Mouse (Mus musculus): ENCODE results near the gene Pycr1.
"Not testable (repeated sequence)": the region's sequence is repeated elsewhere in the genome, so short reads cannot be mapped to it uniquely, and the experiment has no call there.

Gene Pycr1

DNA sequence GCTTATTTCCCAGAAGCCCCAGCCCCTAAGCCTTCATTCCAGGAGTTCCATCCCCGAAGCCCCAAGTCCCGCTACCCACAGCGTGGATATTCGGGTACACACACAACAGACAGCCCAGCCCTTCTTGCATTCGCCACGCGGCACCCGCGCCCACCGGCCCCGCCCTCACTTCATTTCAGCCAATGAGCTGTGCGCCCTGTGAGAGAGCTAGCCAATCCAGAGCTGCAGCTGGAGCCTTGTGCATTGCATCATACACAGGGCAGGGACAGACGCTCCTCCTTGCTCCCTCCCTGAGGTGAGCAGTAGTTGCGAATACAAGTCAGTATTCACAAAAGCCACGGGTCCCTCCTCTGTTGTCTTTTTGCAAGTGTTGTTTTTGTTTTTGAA is at the start of gene Pycr1:
Pycr1 (minus strand) TSS at position 169 of the 387 bp plus-strand sequence.
- DNase-seq (ENCODE audit: low read depth), result peak; percentile 95

DNA sequence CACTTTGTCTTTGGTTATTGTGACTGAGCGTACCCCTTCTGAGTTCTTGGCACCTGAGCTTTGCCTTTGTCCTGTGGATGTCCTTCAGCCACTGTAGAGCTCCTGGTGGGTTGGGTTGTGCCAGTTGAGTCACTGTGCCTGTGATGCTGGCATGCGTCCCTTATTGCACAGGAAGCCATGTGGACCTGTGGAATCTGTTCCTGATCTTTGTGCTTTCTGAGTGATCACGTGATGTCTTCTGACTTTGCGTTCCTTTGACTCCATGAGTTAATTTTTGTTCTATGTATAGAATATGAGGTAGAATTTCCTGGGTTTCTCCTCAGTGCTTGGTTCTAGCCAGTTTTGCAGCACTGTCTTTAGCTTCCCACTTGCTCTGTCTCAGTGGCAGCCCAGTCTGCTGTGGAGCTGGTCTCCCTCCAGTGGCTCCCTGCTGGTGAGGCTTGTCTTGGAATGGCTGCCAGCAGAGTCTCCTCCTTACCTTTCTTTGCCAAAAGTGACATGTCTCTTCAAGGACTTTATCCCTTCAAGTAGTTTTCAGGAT is 49.0 kb upstream of the Pycr1 start:
- no peak for DNase-seq (ENCODE audit: low read depth)

DNA sequence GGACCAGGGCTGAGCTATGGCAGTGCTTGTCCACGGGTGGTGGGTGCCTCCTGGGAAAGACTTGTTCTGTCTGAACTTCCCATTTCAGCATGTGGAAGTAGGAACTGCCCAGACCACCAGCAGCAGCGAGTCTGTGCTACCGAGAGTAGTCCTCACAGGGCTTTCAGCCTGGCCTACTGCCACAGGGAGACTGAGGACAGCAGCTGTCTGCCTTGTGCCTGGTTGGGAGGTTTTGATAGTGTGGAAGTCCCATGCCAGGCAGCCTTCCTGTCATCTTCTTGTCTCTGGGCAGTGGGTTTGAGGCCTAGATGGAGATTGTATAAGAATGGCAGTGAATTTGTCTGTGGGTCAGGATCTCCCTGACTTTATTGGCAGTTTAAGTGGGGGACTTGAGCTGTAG is 45.8 kb upstream of the Pycr1 start:
- DNase-seq (ENCODE audit: low read depth), result no peak

DNA sequence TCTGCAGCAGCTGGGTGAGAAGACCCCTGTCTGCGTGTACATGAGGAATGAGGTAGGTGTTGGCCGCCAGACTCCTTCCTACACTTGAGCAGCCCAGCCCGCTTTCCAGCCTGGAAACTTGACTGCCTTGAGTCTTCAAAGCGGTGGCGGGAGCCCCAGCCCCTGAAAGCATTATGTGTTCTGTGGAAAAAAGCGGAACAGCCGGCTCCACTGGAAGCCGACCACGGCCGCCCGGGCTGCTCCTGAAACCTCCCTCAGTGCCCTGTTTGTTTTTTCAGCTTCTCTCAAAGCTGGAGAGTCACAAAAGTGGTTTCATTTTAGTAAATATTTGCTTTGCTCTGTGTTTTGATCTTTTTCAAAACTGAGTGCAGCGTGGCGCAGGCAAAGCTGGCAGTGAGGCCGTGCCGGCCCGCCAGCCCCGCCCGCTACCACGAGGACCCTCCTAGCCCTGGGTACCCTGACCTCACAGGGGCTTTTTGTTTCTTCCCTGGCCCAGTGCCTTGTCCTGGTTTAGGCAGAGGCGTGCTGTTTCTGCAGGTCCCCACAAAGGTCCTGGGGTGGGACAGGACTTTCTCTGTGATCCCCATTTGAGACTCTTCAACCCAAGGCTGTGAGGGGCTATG is 43.2 kb upstream of the Pycr1 start:
- DNase-seq (ENCODE audit: low read depth), result no peak

DNA sequence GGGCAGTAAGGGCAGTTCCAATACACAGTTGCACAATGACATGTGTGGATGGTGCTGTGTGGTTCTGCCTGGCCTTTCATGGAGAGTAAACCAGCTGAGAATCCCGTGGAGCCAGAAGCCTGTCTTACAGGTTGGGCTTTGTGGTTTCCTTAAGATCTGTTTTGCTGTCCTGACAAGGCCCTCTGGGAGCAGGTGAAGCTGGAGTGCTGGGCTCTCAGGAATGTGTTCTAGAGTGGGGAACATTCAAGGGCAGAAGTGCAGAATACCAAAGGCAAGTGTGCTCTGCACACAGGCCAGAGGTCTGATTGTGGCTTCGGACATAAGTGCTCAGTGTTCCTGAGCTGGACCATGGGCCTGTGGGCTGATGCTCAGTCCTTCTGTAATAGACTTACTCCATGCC is 41.1 kb upstream of the Pycr1 start:
- DNase-seq (ENCODE audit: low read depth), result no peak

DNA sequence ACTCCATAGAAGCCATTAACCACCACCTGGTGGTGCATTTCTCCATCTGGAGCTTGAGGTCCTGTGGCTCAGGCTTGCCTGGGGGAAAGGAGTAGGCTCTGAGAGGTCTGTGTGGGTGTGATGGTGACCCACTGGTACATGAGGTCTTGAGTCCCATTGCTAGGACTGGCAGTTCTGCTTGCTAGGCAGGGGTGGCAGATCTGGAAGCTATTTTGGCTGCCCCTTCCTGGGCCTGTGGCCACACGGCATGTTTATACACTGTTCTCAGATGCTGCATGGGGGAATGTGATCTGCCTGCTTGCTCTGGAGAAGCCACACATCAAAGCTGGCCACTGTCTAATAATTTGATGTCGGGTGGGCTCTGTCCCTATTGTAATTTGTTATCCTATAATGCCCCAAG is 40.5 kb upstream of the Pycr1 start:
- no peak for DNase-seq (ENCODE audit: low read depth)

DNA sequence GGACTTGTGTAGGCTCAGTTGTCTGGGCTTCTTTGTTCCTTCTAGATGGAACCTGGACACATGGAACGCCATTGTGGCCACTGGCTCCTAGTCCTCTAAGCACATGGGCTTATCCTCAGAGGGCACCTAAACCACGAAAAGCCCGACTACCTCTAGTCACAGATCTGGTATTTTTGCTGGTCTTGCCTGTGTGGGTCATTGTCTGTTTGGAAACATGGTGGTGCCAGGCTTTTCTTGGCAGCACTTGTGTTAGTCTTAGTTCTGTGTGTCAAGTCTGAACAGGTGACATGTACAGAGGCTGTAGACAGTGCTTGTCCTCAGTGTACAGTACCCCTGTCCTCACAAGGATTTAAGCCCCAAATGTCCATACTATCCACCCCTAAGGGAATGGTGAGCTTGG is 40.0 kb upstream of the Pycr1 start:
- no peak for DNase-seq (ENCODE audit: low read depth)

DNA sequence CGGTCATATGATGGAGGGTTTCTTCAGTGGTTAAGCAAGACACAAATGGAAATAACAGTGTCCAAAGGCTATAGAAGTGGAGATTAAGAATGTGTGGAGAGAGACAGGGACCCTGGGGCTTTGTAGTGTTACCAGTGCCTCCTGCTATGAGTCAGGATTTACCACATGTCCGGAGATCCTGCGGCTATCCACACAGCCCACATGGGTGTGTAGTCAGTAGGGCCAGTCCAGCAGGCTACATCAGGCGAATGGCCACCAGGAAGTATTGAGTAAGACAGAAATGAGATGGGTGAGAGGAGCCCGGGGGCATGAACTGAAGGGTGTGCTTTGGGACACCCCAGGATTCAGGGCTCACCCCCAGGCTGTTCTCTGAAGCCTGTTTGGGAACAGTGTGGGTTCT is 39.1 kb upstream of the Pycr1 start:
- peak; percentile 80 for DNase-seq (ENCODE audit: low read depth)

DNA sequence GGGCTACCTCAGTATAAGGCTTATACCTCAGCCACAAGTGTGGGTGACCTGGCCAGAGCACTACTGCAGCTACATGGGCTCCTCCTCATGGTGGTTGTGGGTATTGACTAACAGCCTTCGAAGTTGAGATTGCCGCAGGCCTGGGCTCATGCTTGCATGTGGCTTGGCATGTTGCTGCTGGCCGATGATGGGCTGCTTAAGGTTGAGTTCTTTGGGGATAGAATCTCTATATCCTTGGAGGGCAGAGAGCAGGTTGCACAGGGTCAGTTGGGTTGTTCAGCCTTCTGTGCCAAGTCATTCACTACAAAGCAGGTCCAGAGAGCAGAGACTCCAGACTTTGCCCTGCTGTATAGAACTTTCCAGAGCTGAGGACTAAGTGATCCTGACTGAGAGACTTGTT is 36.3 kb upstream of the Pycr1 start:
- DNase-seq (ENCODE audit: low read depth), result peak; percentile 50

DNA sequence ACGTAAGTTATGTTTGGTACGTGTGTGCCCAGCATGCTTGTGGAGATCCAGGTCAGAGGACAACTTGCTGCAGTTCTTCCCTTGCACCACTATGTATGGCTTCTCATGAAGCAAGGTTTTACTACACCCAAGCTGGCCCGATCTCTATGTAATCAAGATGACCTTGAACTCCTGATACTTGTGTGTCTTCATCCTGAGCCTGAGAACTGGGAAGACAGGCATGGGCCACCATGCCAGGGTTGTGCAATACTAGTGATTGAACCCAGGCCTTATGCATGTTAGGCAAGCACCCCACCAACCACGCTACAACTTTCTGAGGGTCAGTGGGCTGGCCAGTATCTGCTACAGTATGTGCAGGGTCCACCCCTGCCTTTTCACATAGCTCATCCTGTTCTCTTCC is 33.4 kb upstream of the Pycr1 start:
- DNase-seq (ENCODE audit: low read depth), result no peak

DNA sequence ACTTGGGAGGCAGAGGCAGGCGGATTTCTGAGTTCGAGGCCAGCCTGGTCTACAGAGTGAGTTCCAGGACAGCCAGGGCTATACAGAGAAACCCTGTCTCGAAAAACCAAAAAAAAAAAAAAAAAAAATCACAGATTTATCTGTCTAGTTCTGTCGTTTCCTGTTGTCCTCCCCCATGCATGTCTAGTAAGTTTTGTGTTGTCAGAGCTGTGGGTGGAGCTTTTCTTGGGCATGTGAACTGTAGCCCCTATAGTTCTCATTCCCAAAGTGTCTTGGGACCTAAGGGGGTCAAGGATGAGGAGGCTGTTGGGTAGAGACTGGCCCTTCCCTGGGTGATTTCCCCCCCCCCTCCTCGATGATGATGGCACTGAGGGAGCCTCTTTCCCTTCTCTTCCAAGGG is 32.3 kb upstream of the Pycr1 start:
- DNase-seq (ENCODE audit: low read depth), result not testable (repeated sequence)

DNA sequence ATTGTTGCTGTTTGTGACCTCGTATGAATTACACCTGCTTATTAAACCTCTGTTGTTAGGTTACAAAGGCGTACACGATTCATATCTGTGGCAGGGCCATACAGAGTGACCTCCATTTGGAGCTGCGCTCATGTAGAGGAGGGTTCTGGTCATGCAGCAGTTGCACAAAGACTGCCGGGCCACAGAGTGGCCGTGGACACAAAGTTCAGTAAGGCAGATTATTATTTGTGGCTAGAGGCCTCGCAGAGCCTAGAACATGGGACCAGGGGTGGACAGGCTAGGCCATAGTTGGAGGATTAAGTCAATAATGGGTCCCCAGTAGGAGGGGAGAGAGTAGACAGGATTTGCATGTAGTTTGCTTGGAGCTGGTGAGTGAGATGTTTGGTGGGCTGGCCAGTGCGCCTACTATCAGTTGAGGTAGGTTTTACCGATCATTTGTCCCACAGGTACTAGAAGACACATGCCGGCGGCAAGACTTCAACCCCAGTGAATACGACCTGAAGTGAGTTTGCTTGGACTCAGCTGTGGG is 30.1 kb upstream of the Pycr1 start:
- no peak for DNase-seq (ENCODE audit: low read depth)

DNA sequence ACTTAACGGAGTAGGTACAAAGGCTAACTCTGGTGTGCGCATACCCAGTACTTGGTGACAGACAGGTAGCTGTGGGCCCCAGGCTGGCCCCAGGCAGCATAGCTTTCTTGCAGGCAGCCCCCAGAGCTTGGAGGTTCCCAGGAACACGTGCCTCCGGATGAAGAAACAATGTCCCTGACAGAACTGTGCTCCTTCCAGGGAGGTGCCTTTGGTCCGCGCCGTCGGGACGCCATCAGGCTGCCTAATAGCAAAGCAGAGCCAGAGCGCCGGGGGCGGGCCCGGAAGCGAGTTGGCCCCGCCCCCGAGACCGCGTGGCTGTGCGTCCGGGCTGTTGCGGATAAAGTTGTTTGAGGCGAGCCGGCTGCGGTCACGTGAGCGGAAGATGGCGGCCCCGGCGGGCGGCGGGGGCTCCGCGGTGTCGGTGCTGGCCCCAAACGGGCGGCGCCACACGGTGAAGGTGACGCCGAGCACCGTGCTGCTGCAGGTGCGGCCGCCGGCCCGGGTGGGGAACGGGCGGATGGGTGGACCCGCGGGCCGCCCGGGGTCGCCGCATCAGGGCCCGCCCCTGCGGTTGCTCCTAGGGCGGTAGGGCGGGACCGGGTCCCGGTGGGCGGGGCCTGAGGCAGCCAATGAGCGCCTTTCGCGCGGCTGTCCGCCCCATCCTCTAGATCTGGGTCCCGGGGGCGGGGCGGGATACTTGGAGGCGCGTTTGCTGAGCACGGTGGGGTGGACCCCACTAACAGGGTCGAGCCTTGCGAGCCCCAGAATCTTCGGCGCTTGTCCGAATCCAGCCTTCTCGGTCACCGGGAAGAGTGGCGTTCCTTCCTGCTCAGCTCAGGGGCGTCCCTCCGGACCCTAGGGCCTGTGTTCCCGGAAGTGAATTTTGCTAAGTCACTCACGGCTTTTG is 29.4 kb upstream of the Pycr1 start, which contains the start of gene Aspscr1:
Aspscr1 (plus strand) TSS at position 287 of the 907 bp plus-strand sequence.
- DNase-seq (ENCODE audit: low read depth), result peak; percentile 98

DNA sequence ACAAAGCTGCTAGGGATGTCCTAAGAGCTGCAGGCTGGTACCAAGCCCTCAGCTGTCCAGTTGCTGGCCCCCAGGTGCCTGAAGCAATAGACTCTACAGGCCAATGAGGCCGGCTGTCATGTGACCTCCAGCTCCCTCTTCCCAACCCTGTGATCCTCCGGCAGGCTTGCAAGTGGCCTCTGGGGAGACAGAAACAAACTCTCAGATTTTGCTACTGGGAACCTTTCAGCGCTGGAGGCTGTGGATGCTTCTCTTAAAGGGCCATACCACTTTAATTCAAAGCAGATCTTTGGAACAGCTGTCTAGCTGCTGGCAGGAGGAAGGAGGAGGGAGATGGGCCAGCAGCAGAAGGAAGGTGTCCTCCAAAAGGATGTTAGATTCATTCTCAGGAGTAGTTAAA is 23.0 kb upstream of the Pycr1 start:
- peak; percentile 50 for DNase-seq (ENCODE audit: low read depth)

DNA sequence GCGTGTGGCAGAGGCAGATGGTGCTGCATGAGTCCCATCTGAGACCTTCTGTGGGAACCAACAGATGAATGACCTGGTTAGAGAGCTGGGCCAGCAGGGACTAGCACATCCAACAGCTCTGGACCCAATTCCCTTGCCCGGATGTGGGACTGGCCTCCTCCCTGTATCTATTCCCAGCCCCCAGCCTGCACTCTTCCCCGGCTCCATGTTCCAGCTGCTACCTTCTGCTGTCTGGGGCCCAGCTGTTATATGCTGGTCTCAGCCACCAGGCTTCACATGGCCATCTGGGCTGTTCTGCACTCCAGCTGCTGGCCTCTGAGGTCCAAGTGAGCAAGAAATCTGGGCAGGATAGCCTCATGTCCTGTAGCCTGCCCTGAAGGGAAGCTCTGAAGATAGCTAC is 21.8 kb upstream of the Pycr1 start:
- no peak for DNase-seq (ENCODE audit: low read depth)

DNA sequence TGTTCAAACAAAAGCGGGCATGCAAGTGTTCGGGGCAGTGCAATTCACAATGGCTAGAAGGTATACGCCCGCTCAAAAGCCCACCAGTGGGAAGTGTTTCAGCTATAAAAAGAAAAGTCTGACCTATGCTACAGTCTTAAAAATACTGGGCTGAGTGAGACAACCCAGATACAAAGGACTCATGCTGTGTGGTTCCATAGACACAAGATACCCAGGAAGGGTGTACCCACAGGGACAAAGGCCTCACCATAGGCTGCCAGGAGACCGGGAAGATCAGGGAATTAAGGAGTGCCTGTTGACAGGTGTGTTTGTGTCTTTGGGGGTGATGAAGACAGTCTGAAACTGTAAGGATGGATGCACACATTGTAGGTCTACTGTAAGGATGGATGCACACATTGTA is 20.1 kb upstream of the Pycr1 start:
- no peak for DNase-seq (ENCODE audit: low read depth)

DNA sequence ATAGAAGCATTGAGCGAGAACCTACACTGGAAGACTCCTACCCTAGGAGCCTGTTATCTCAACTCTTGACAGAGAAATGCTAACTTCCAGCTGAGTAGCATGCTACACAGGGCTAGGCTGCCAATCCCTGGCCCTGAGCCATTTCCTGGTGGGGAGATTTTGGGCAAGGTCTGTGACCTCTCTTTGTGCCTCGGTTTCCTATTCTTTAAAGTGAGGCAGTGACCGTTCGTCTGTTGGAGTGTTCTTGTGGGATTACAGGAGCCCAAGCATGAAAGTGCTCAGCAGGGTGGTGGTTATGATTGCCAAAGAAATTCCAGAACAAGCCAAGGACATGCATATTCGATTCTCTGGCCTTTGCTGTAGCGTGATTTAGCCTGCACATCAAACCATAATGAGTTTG is 19.2 kb upstream of the Pycr1 start:
- DNase-seq (ENCODE audit: low read depth), result no peak

DNA sequence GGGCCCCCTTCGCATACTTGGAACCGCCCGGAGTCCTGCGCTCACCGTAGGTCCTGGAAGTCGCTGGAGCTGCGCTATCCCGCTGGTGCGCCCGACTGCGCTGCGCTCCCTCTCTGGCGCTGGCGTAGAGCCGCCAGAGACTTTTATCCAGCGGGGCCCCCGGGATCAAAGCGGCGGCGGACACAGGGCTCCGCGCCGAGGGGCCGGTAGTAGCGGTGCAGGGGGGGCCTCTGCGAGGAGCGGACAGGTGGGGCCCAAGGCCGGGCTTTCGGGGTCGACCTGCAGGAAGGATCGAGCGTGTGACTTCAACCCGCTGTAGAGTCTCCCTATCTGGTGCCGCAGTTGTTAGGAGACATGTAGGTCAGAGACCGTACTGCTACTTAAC is 17.5 kb upstream of the Pycr1 start, which contains the start of gene Notum:
Notum (minus strand) TSS at position 100 of the 385 bp plus-strand sequence.
- DNase-seq (ENCODE audit: low read depth), result no peak

DNA sequence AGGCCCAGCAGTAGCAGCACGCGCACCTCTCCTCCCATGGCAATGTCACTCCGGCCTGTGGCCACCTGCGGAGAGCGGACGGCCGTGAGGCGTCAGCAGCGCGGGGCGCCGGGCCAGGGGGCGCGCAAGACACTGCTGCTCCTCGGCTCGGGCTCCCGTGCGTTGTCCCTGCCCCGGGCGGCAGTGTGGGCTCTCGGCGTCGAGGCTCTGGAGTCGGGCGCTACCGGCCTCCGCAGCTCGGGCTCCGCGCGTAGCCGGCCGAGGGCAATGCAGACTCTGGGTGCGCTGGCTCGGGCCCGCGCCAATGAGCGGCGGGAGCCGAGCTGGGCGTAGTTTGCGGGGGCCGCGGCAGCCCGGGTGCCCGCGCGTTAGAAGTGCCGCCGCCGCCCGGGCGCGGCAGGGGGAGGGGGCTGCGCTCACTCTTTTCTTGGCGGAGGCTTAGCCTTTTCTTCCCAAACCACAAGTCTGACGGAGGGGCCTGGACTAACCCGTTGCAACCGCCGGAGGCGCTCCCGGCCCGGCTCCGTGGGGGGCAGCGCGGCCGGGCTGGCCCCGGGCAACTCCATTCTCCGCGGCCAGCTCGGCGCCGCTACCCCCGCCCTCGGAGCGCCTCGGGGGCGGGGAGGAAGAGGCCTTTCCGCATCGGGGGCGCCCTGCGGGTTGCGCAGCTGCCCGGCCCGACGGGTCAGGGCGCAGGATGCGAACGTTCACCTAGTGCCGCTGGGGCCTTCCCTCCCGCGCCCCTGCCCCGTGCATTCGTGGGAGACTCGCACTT is 16.9 kb upstream of the Pycr1 start:
- DNase-seq (ENCODE audit: low read depth), result peak; percentile 43

DNA sequence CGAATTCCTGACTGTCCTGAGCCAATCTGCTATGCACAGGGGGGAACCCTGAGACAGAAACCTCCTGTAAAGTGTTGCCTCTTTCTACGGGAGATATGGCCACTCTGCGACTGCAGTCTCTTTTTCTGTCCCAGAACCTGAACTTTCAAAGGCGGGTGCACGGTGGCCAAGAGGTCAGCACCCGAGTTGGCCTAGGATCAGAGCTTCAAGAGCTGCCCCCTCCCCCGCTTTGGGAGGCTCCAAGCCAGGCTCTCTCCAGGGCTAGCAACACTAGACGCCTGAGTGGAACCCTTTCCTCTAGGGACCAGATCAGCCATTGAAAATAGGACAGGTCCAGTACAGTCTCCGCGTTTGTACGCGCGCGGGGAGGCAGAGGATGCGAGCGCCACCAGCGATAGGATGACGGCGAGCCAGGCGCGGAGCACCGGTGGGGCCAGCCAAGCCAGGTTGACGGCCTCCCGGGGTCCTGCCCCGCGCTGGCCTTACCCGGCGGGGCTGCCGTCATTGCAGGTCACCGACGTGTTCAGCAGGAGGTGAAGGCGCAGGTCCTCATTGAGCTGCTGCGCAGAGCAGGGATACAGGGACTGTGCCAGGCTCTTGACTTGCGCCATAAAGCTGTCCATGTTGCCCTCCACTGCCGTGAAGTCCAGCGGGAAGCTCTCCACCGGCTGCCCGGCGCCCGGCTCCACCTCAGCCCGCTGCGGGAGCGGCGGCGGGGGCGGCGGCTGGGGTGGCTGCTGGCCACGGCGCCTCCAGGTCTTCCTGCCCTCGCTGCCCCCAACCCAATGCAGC is 16.1 kb upstream of the Pycr1 start:
- no peak for DNase-seq (ENCODE audit: low read depth)

DNA sequence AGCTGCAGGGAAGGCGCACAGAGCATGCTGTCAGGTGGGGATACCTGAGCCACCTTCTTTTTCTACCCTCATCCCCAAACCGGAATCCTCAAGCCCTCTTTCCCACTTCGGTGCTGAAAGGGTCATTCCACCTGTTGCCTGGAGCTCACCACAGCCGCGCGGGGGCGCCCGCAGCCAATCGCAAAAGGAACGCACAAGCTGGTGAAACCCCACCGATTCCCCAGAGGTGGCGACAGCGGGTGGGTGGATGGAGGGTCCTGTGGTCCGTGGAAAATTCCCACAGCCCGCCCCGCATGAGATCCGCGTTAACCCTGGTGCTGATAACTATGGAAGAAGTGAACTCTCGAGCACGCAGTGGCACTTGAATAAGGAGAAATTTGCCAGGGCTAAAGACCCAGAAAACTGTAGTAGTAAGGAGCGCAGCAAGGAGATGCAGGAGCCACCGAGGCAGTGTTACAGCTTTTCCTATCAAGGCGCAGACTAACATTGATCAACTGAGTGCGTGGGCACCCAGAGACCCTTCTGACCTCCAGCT is 15.4 kb upstream of the Pycr1 start:
- peak; percentile 88 for DNase-seq (ENCODE audit: low read depth)
